Mouse (Mus musculus) neutrophil, adult 65 days (primary cell): ENCODE data around the gene Itgav. TPM values are rescaled to one million over a fixed set of nuclear protein-coding genes. Genes with fewer than 3 reads are reported as not detected.

ENCODE experiments used
- total RNA-seq: library from RNA; stranded (reverse); gene quantifications from 2 replicates; pipeline ENCODE4 v1.2.4, GENCODE M21; 2023

Gene Itgav
- total RNA-seq = 37.9 and 55.5 TPM in 2 replicates

GRCm38 (mm10) chr2:83723921-83724826 lies at the start of gene Itgav:
TSS of gene Itgav (plus strand) at chr2:83724397.

GRCm38 (mm10) chr2:83812483-83813272 lies 88.5 kb downstream of the Itgav start, which contains the start of gene Fam171b:
TSS of gene Fam171b (plus strand) at chr2:83812636.

Other genes with a start within 250 kb of the Itgav start
- gene Zc3h15, start 80.0 kb upstream of the Itgav start, total RNA-seq = 48.2 and 69.7 TPM in 2 replicates
- gene Fam171b, start 88.2 kb downstream of the Itgav start, total RNA-seq = 0.07 TPM in 1 of 2 replicates, not detected in the other
- not detected in 2 replicates for gene Zswim2, start 216.8 kb downstream of the Itgav start, total RNA-seq
- 0.64 and 1.1 TPM in 2 replicates for gene Gm13698, start 231.3 kb downstream of the Itgav start, total RNA-seq
- gene Gm13693, start 237.1 kb downstream of the Itgav start, total RNA-seq = 0.64 and 1.1 TPM in 2 replicates
- gene Gm13695, start 242.9 kb downstream of the Itgav start, total RNA-seq = 0.64 TPM in 1 of 2 replicates, not detected in the other
- gene Gm13696, start 248.7 kb downstream of the Itgav start, total RNA-seq = 0.64 and 1.1 TPM in 2 replicates